Mouse (Mus musculus) C2C12 (cell line): ENCODE data around the gene Sp8. TPM values are rescaled to one million over a fixed set of nuclear protein-coding genes. Genes with fewer than 3 reads are reported as not detected.

Experiments used
- H3K27me3 ChIP-seq: one replicate; pipeline ENCODE4 v1.6.1; 2011; ENCODE audit not compliant: control insufficient read depth, insufficient read depth, insufficient read length
- H3K36me3 ChIP-seq: one replicate; pipeline ENCODE4 v1.6.1; 2011; ENCODE audit not compliant: control insufficient read depth, insufficient read depth
- H3K4me3 ChIP-seq: one replicate; pipeline ENCODE4 v1.5.1; 2011; ENCODE audit warnings: mild to moderate bottlenecking, control low read depth; ENCODE audit not compliant: poor library complexity, insufficient read depth, severe bottlenecking
- H3K79me2 ChIP-seq: one replicate; pipeline ENCODE4 v1.6.1; 2011; ENCODE audit not compliant: control insufficient read depth, insufficient read depth
- H3K79me3 ChIP-seq: one replicate; pipeline ENCODE4 v1.6.1; 2011; ENCODE audit warnings: low read depth, control low read depth
- H3ac ChIP-seq: one replicate; pipeline ENCODE3; 2011; ENCODE audit warnings: low read depth; ENCODE audit not compliant: control insufficient read depth, insufficient read length
- CEBPB ChIP-seq: IDR thresholded peaks from one replicate; pipeline ENCODE4 v1.6.1; 2011; ENCODE audit warnings: low read depth, mild to moderate bottlenecking, control low read depth, moderate library complexity
- CTCF ChIP-seq: IDR thresholded peaks from one replicate; pipeline ENCODE4 v1.5.1; 2011; ENCODE audit not compliant: control insufficient read depth, insufficient read depth, insufficient read length
- FOSL1 ChIP-seq: IDR thresholded peaks from one replicate; pipeline ENCODE4 v1.8.0; 2011; ENCODE audit warnings: mild to moderate bottlenecking, low read length; ENCODE audit not compliant: poor library complexity, insufficient read depth, severe bottlenecking
- MAX ChIP-seq: IDR thresholded peaks from one replicate; pipeline ENCODE4 v1.6.1; 2011; ENCODE audit warnings: mild to moderate bottlenecking, control low read depth
- MYOD1 ChIP-seq: IDR thresholded peaks from one replicate; pipeline ENCODE4 v1.6.1; 2011; ENCODE audit warnings: low read depth; ENCODE audit not compliant: control insufficient read depth, insufficient read length
- MYOG ChIP-seq: IDR thresholded peaks from one replicate; pipeline ENCODE4 v1.6.1; 2011; ENCODE audit not compliant: control insufficient read depth, insufficient read length; ENCODE audit errors: extremely low read depth
- USF1 ChIP-seq: IDR thresholded peaks from one replicate; pipeline ENCODE4 v1.6.1; 2011; ENCODE audit warnings: low read depth, mild to moderate bottlenecking, control low read depth, moderate library complexity
- polyA plus RNA-seq: library from polyadenylated mRNA; unstranded; fragments of >200 nt; fragmentation: generic; extraction: Trizol; gene quantifications from one replicate; pipeline ENCODE4 v1.2.1, GENCODE M21; 2012; ENCODE audit warnings: missing spikeins

The Sp8 gene
- polyA plus RNA-seq, 1 experiment, result 1.2 TPM

DNA sequence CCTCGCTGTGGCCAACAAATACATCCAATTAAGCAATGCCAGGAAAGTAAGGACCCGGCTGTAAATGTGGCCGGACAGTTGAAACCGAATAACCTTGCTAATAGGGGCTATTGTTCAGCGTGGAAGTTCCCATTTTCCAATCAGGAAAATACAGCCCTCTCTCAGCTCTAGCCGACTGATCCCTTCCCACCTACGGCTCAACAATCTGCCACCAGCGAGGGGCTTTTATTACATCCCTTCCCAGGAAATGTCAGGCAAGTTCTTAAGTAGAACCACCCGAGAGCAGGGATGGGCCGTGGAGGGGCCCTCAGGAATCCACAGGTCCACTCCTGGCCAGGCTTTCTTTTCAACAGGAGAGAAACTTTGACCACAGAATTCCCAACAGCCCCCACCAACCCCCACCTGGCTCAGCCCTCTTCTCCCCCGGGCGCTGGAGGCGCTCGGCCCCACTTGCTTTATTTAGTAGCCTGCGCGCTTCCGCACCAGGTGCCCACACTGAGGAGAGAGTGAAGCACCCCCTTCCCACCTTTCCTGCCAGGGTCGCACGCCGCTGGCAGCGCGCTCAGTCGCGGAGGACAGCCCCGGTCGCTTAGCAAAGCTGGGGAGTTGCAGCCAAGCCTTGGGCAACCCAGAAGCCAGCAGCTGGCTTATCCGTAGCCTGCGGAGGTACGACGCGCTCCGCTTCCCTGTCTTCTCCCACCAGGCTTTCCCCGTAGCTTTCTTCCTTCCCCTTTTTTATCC, 3.3 kb upstream of the Sp8 start:
- no peak overlapping the region for H3K4me3 ChIP-seq

DNA sequence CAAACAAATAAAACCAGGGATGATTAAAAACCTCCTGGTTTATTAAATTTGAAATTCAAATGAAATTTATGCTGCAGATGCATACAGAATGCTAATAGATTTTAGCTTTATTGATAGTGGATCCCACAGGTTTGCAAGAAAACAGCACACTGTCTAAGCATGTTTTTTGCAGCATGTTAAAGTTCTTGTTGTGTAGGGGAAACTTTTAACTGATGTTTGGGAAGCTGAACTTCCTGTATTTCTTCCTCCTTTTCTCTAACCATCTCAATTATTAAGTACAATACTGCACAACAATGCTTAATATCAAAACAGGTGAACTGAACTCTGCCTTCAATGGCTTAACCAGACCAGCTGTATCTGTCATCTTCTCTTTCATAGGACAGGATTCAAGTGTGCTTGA, 2.0 kb upstream of the Sp8 start:
- TF ChIP-seq CTCF (no peak), MYOD1 (no peak), MYOG (no peak), FOSL1 (no peak), USF1 (no peak), CEBPB (no peak), MAX (no peak)
- Histone ChIP-seq H3K4me3 (no peak overlapping the region), H3K79me2 (peaks cover 17% of the 10 kb centered on the region), H3K27me3 (no peaks in the 10 kb centered on the region), H3ac (no peak overlapping the region), H3K36me3 (peaks cover 1% of the 10 kb centered on the region), H3K79me3 (peaks cover 6% of the 10 kb centered on the region)

More for the DNA sequence above, 3.3 kb upstream of the Sp8 start:
- H3K79me3 ChIP-seq, result peaks cover 4% of the 10 kb centered on the region
- no peaks in the 10 kb centered on the region for H3K36me3 ChIP-seq
- no peaks in the 10 kb centered on the region for H3K27me3 ChIP-seq
- H3ac ChIP-seq, result no peak overlapping the region
- no peak for TF ChIP-seq FOSL1
- TF ChIP-seq MAX, result no peak
- no peak for TF ChIP-seq CEBPB
- TF ChIP-seq MYOG, result no peak
- no peak for TF ChIP-seq USF1
- no peak for TF ChIP-seq CTCF
- no peak for TF ChIP-seq MYOD1
- peaks cover 4% of the 10 kb centered on the region for H3K79me2 ChIP-seq

DNA sequence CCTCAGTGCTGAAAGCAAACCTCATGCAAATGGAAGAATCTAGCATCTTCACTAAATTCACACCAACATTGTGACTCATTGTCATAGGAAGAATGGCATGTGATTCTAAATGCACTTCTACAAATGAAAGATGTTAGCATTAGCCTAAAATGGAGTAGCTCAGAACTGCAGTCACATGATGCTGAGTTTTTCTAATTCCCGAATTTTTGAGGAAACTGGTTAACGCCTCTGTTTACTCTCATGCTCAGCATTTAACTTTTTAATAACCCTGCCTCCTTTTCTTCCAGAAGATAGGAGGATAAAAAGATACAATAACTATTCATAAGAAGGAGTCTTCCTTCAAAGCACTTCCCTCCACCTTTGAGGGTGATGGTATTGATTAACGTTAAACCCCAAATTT, 1.3 kb upstream of the Sp8 start:
- no peak overlapping the region for H3K4me3 ChIP-seq
- H3K79me2 ChIP-seq, result peaks cover 24% of the 10 kb centered on the region
- no peaks in the 10 kb centered on the region for H3K27me3 ChIP-seq
- TF ChIP-seq MYOD1 (no peak), USF1 (no peak), CTCF (no peak), FOSL1 (no peak), MAX (no peak), CEBPB (no peak), MYOG (no peak)
- H3K36me3 ChIP-seq, result peaks cover 9% of the 10 kb centered on the region
- H3K79me3 ChIP-seq, result peaks cover 9% of the 10 kb centered on the region
- no peak overlapping the region for H3ac ChIP-seq

DNA sequence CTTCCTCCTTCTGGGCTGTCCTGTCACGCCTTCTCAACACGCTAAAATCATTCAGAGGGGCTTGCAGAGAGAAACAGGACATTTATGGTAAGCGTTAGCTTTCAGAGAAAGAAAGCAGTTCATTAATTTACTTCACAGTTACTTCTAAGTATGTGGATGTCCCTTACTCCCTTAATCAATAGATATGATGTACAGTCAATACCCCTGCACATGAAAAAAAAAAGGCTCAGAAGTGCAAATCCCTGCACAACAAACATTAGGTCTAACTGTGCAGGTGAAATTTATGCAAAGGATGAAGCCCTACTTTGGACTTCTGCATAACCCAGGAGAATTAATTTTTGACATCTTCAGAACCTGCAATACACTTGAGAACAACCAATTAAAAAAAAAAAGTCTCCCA, 778 bp upstream of the Sp8 start:
- no peak overlapping the region for H3K4me3 ChIP-seq
- peaks cover 14% of the 10 kb centered on the region for H3K36me3 ChIP-seq
- peaks cover 30% of the 10 kb centered on the region for H3K79me2 ChIP-seq
- H3K27me3 ChIP-seq, result no peaks in the 10 kb centered on the region
- TF ChIP-seq CTCF (no peak), USF1 (no peak), MAX (no peak), FOSL1 (no peak), MYOG (no peak), CEBPB (no peak), MYOD1 (no peak)
- no peak overlapping the region for H3ac ChIP-seq
- peaks cover 12% of the 10 kb centered on the region for H3K79me3 ChIP-seq

DNA sequence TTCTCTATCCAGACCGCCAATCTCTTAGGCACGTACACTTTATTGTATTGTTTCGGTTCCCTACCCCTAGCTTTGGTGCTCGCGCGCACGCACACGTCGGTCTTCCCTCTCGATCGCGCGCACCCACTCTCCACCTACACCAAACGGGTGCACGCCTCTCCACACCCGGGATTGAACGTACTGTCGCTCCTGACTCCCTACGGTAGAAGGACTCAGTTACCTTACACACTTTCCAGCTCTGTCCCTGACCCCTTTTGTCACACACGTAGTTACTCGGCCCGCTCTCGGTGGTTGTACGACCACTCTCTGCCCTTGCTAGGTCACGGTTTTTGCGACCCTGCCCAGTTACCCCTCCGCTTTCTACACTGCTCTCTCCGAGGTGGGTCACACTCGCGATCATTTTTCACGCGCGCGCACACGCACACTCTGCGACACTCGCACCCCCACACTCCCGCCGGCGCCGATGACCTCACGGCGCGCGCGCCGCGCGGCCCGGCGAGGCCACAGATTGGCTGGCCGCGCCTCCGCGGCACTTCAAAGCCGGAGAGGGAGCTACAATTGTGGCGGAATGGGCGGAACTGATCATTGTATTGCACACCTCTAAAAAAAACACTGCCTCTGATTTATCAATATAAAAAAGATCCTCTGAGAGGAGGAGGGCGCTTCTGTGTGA, 656 bp downstream of the Sp8 start:
- Histone ChIP-seq H3ac (peak overlapping the region; percentile 89), H3K36me3 (peaks cover 22% of the 10 kb centered on the region), H3K79me3 (peaks cover 18% of the 10 kb centered on the region), H3K79me2 (peaks cover 31% of the 10 kb centered on the region), H3K27me3 (no peaks in the 10 kb centered on the region), H3K4me3 (peak overlapping the region; percentile 53)
- TF ChIP-seq MYOG, result no peak
- peak; percentile 50 for TF ChIP-seq MAX

DNA sequence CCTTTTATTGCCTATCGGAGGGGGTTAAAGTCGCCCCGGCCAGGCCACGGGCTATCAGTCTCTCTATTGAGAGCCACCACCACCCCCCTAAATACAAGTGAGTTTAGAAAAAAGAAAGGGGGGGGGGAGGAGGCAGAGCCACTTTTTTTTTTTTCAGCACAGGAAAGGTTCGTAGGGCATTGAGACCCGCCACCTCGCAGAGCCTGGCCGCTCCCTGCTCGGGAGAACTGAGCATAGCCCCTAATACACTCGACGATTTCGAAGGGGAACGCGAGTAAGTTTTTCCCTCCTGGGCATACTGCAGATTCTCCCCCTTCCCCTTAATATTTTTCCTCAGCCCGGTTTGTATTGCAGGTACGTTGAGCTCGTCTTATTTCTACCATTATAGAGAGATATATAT, 1.3 kb downstream of the Sp8 start:
- Histone ChIP-seq H3K36me3 (peaks cover 26% of the 10 kb centered on the region), H3K79me2 (peaks cover 31% of the 10 kb centered on the region), H3K79me3 (peaks cover 18% of the 10 kb centered on the region), H3K27me3 (no peaks in the 10 kb centered on the region), H3ac (peak overlapping the region; percentile 70), H3K4me3 (peak overlapping the region; percentile 53)
- no peak for TF ChIP-seq MAX
- TF ChIP-seq CTCF, result no peak
- TF ChIP-seq MYOD1, result no peak
- no peak for TF ChIP-seq FOSL1
- no peak for TF ChIP-seq USF1
- TF ChIP-seq MYOG, result no peak
- TF ChIP-seq CEBPB, result no peak
